Mouse (Mus musculus): ENCODE measurements around the gene Cpsf4. TPM values are rescaled to one million over a fixed set of nuclear protein-coding genes. Genes with fewer than 3 reads are reported as not detected.
"Not testable (repeated sequence)": the region's sequence is repeated elsewhere in the genome, so short reads cannot be mapped to it uniquely, and the experiment has no call there.

Cpsf4 gene
- polyA plus RNA-seq, 1 experiment from 2014 or later = 19.1 TPM

DNA sequence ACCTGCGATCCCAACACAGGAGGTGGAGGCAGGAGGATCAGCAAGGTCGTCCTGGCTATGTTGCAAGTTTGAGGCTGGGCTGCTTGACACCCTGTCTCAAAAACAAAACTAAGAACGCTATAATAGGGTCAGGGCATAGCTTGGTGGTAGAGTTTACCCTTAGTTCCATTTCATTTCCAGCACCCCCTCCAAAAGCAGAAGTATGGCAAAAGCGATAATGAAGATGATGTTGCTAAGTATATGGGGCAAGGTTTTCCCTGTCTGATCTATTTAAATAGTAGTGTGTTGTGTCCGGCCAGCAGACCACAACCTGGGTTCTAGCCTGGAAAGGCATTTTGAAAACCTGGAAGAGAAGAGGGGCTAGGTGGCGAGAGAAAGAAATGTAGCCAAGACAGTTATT is 40.9 kb downstream of the Cpsf4 start:
- WGBS = 83% methylated on average over 5 of the region's 6 CpGs

GRCm38 (mm10) chr5:145208391-145208790 is 41.4 kb downstream of the Cpsf4 start:
- H3K9ac ChIP-seq (ENCODE audit: low read length); H3K36me3 ChIP-seq (ENCODE audit: control insufficient read depth, insufficient read depth, low read length); H3K4me3 ChIP-seq (ENCODE audit: low read depth, low read length); H3K4me2 ChIP-seq (replicated peaks; ENCODE audit: low read depth); H3K27me3 ChIP-seq (ENCODE audit: control insufficient read depth, insufficient read depth, low read length); ATAC-seq (ENCODE audit: low FRiP score, low TSS enrichment); H3K9me3 ChIP-seq (ENCODE audit: control insufficient read depth, low read length); H3K4me1 ChIP-seq (replicated peaks; ENCODE audit: control insufficient read depth, insufficient read depth); H3K27ac ChIP-seq (replicated peaks): not testable (repeated sequence)
- DNase-seq (ENCODE audit: low spot score) = peak; percentile 37
- 48% methylated on average over 11 of the region's 11 CpGs for WGBS

More for the DNA sequence above, 40.9 kb downstream of the Cpsf4 start:
- Histone ChIP-seq H3K27ac (replicated peaks) (no peak overlapping the region), H3K4me2 (replicated peaks; ENCODE audit: low read depth) (no peak overlapping the region), H3K4me1 (replicated peaks; ENCODE audit: control insufficient read depth, insufficient read depth) (peaks cover 4% of the 10 kb centered on the region; the same call in 1 of the 2 replicates), H3K4me3 (ENCODE audit: low read depth, low read length) (no peak overlapping the region), H3K9ac (ENCODE audit: low read length) (no peak overlapping the region), H3K27me3 (ENCODE audit: control insufficient read depth, insufficient read depth, low read length) (no peaks in the 10 kb centered on the region), H3K36me3 (ENCODE audit: control insufficient read depth, insufficient read depth, low read length) (peaks cover 6% of the 10 kb centered on the region), H3K9me3 (ENCODE audit: control insufficient read depth, low read length) (no peaks in the 10 kb centered on the region)
- TF ChIP-seq CTCF (IDR thresholded peaks at IDR 0.05; ENCODE audit: low read depth) (no peak), EP300 (optimal IDR thresholded peaks at IDR 0.05) (no peak)
- no peak for ATAC-seq (ENCODE audit: low FRiP score, low TSS enrichment)
- DNase-seq (ENCODE audit: low spot score) = no peak

DNA sequence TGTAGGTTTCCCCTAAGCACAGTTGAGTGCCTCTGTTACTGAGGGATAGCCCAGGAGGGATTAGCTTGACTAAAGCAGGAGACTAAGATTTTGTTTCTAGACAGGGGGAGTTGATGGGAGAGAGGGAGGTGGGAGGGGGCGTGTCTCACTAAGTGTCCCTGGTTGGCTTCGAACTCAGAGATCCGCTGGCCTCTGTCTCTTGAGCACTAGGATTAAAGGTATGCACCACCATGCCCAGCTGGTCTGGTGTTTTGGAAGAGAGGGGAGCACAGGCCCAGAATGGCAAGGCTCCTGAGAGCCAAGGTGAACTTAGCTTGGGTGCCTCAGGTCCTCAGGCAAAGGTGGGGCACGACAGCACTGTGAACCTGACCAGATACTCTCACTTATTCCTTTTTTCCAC is 44.3 kb downstream of the Cpsf4 start:
- H3K27me3 ChIP-seq (ENCODE audit: control insufficient read depth, insufficient read depth, low read length) = no peaks in the 10 kb centered on the region
- H3K4me2 ChIP-seq (replicated peaks; ENCODE audit: low read depth) = no peak overlapping the region
- peaks cover 6% of the 10 kb centered on the region for H3K36me3 ChIP-seq (ENCODE audit: control insufficient read depth, insufficient read depth, low read length)
- ATAC-seq (ENCODE audit: low FRiP score, low TSS enrichment) (no peak), DNase-seq (ENCODE audit: low spot score) (no peak)
- no peak overlapping the region for H3K4me3 ChIP-seq (ENCODE audit: low read depth, low read length)
- TF ChIP-seq EP300 (optimal IDR thresholded peaks at IDR 0.05) = no peak
- H3K4me1 ChIP-seq (replicated peaks; ENCODE audit: control insufficient read depth, insufficient read depth) = no peaks in the 10 kb centered on the region
- no peak overlapping the region for H3K9ac ChIP-seq (ENCODE audit: low read length)
- WGBS = 93% methylated on average over 4 of the region's 4 CpGs
- H3K27ac ChIP-seq (replicated peaks) = no peak overlapping the region
- H3K9me3 ChIP-seq (ENCODE audit: control insufficient read depth, low read length) = no peaks in the 10 kb centered on the region

- Histone ChIP-seq H3K4me1 (replicated peaks; ENCODE audit: control insufficient read depth, insufficient read depth) (no peaks in the 10 kb centered on the region), H3K9me3 (ENCODE audit: control insufficient read depth, low read length) (no peaks in the 10 kb centered on the region), H3K36me3 (ENCODE audit: control insufficient read depth, insufficient read depth, low read length) (peaks cover 6% of the 10 kb centered on the region), H3K4me2 (replicated peaks; ENCODE audit: low read depth) (no peak overlapping the region), H3K27ac (replicated peaks) (no peak overlapping the region), H3K4me3 (ENCODE audit: low read depth, low read length) (no peak overlapping the region), H3K27me3 (ENCODE audit: control insufficient read depth, insufficient read depth, low read length) (no peaks in the 10 kb centered on the region), H3K9ac (ENCODE audit: low read length) (no peak overlapping the region)
- DNase-seq (ENCODE audit: low spot score) (no peak), ATAC-seq (ENCODE audit: low FRiP score, low TSS enrichment) (no peak)
- no peak for TF ChIP-seq CTCF (IDR thresholded peaks at IDR 0.05; ENCODE audit: low read depth)
- TF ChIP-seq EP300 (optimal IDR thresholded peaks at IDR 0.05) = no peak
- 93% methylated on average over 4 of the region's 4 CpGs for WGBS
Measured at GRCm38 (mm10) chr5:145212216-145212615, 45.2 kb downstream of the Cpsf4 start.

DNA sequence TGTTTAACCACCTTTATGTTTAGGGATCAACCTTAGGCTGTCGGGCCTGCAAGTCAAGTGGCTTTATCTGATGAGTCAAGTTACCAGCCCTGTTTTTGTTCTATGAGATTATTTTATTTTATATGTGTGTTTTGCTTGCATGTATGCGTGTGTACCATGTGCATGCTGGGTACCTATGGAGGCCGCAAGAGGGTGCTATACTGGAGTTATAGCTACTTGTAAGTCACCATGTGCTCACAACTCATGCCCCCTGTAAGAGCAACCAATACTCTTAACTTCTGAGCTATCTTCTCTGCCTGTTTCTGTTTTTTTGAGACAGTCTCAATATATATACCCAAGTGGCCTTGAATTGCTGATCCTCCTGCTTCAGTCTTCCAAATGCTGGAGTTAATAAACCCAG is 46.5 kb downstream of the Cpsf4 start:
- H3K27me3 ChIP-seq (ENCODE audit: control insufficient read depth, insufficient read depth, low read length) = no peaks in the 10 kb centered on the region
- H3K9ac ChIP-seq (ENCODE audit: low read length) = no peak overlapping the region
- ATAC-seq (ENCODE audit: low FRiP score, low TSS enrichment) (no peak), DNase-seq (ENCODE audit: low spot score) (no peak)
- no peak overlapping the region for H3K4me3 ChIP-seq (ENCODE audit: low read depth, low read length)
- no peak overlapping the region for H3K27ac ChIP-seq (replicated peaks)
- H3K4me1 ChIP-seq (replicated peaks; ENCODE audit: control insufficient read depth, insufficient read depth) = no peaks in the 10 kb centered on the region
- 92% methylated on average over 3 of the region's 3 CpGs for WGBS
- H3K9me3 ChIP-seq (ENCODE audit: control insufficient read depth, low read length) = no peaks in the 10 kb centered on the region
- peaks cover 9% of the 10 kb centered on the region for H3K36me3 ChIP-seq (ENCODE audit: control insufficient read depth, insufficient read depth, low read length)
- H3K4me2 ChIP-seq (replicated peaks; ENCODE audit: low read depth) = no peak overlapping the region
- TF ChIP-seq CTCF (IDR thresholded peaks at IDR 0.05; ENCODE audit: low read depth) = no peak
- TF ChIP-seq EP300 (optimal IDR thresholded peaks at IDR 0.05) = no peak

DNA sequence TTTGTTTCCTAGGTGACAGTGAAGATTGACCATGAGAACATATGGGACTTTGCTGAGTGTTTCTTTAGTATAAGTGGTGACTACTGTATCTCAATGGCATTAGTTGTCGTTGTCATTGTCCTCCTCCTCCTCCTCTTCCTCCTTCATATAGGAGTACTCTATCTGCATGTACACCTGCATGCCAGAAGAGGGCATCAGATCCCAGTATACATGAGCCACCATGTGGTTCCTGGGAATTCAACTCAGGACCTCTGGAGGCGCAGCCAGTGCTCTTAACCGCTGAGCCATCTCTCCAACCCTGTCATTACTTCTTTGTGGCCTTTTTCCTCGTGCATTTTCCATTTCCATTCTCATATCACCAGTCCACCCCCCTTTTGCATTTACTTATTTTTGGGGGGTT is 47.7 kb downstream of the Cpsf4 start:
- Histone ChIP-seq H3K9ac (ENCODE audit: low read length) (no peak overlapping the region), H3K36me3 (ENCODE audit: control insufficient read depth, insufficient read depth, low read length) (peaks cover 13% of the 10 kb centered on the region), H3K4me2 (replicated peaks; ENCODE audit: low read depth) (no peak overlapping the region), H3K4me1 (replicated peaks; ENCODE audit: control insufficient read depth, insufficient read depth) (no peaks in the 10 kb centered on the region), H3K27ac (replicated peaks) (no peak overlapping the region), H3K27me3 (ENCODE audit: control insufficient read depth, insufficient read depth, low read length) (no peaks in the 10 kb centered on the region), H3K9me3 (ENCODE audit: control insufficient read depth, low read length) (no peaks in the 10 kb centered on the region), H3K4me3 (ENCODE audit: low read depth, low read length) (no peak overlapping the region)
- peak; percentile 66 for TF ChIP-seq CTCF (IDR thresholded peaks at IDR 0.05; ENCODE audit: low read depth)
- TF ChIP-seq EP300 (optimal IDR thresholded peaks at IDR 0.05) = no peak
- DNase-seq (ENCODE audit: low spot score) = no peak
- 71% methylated on average over 4 of the region's 4 CpGs for WGBS
- ATAC-seq (ENCODE audit: low FRiP score, low TSS enrichment) = 0 out of 2 replicates have a peak, but pooled peaks have one; percentile 30

Measured in stomach, postnatal 0 days (tissue).